Mouse (Mus musculus) erythroblast, embryonic 14.5 days (primary cell): ENCODE data around the gene H2-Eb2. TPM values are rescaled to one million over a fixed set of nuclear protein-coding genes. Genes with fewer than 3 reads are reported as not detected.

Experiments
- H3K27me3 ChIP-seq: 2 replicates; pipeline ENCODE4 v1.6.1; 2012; ENCODE audit warnings: inconsistent platforms; ENCODE audit not compliant: control insufficient read depth
- H3K36me3 ChIP-seq: 2 replicates; pipeline ENCODE4 v1.6.1; 2012; ENCODE audit warnings: mild to moderate bottlenecking, inconsistent platforms; ENCODE audit not compliant: control insufficient read depth
- H3K4me1 ChIP-seq: 2 replicates; pipeline ENCODE4 v1.6.1; 2012; ENCODE audit warnings: inconsistent platforms; ENCODE audit not compliant: control insufficient read depth
- H3K4me3 ChIP-seq: replicated peaks from 2 replicates; pipeline ENCODE3; 2012; ENCODE audit warnings: moderate library complexity, mild to moderate bottlenecking, inconsistent platforms
- H3K9me3 ChIP-seq: 2 replicates; pipeline ENCODE4 v1.6.1; 2012; ENCODE audit warnings: low read length, inconsistent platforms, mixed read lengths; ENCODE audit not compliant: control insufficient read depth
- GATA1 ChIP-seq: IDR thresholded peaks from 2 replicates; pipeline ENCODE4 v1.6.1; 2012; ENCODE audit warnings: low read length, inconsistent platforms, mixed read lengths
- TAL1 ChIP-seq: IDR thresholded peaks from 3 replicates; pipeline ENCODE4 v1.6.1; 2012; ENCODE audit warnings: low read length, inconsistent platforms, mixed read lengths
- polyA plus RNA-seq: library from polyadenylated mRNA; stranded (reverse); fragments of >175 nt; gene quantifications from 2 replicates; pipeline ENCODE4 v1.2.3, GENCODE M21; 2012

H2-Eb2 gene
- not detected in 2 replicates for polyA plus RNA-seq

DNA sequence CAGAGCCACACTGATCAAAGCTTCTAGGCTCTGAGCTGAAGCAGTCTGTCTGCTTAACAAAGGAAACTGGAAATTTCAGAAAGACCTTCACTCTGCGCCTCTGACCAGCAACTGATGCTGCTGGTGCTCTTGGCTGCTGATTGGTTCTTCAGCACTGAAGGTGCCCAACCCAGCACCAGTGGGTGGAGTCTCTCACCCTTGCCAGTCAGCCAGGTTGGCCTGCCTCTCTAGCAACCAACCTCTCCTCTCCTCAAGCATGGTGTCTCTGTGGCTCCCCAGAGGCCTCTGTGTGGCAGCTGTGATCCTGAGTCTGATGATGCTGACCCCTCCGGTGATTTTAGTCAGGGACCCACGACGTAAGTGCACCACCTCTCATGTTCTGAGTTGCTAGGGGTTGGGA, at the start of gene H2-Eb2:
H2-Eb2 (plus strand) TSS at position 230 of the 400 bp plus-strand sequence.
- Histone ChIP-seq H3K36me3 (no peaks in the 10 kb centered on the region), H3K9me3 (no peaks in the 10 kb centered on the region), H3K4me3 (no peak within 1 kb of the TSS), H3K27me3 (no peaks in the 10 kb centered on the region), H3K4me1 (no peaks in the 10 kb centered on the region)
- TF ChIP-seq TAL1 = no peak
- TF ChIP-seq GATA1 = no peak

DNA sequence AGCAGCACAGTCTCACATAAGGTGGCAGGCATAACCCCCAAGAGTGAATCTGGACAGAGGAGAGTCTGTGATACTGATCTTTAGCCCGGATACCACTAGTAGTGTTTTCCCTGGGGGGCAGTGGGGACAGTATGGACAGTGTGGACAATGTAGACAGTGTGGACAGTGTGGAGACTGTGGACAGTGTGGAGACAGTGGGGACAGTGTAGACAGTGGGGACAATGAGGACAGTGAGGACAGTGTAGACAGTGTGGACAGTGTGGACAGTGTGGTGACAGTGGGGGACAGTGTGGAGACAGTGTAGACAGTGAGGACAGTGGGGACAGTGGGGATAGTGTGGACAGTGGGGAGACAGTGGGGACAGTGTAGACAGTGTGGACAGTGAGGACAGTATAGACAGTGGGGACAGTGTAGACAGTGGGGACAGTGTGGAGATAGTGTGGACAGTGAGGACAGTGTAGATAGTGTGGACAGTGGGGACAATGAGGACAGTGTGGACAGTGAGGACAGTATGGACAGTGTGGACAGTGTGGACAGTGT, 44.9 kb upstream of the H2-Eb2 start:
- no peaks in the 10 kb centered on the region for H3K36me3 ChIP-seq
- no peak for TF ChIP-seq GATA1
- TF ChIP-seq TAL1 = no peak
- no peaks in the 10 kb centered on the region for H3K4me1 ChIP-seq
- H3K9me3 ChIP-seq = no peaks in the 10 kb centered on the region
- no peaks in the 10 kb centered on the region for H3K27me3 ChIP-seq
- no peak overlapping the region for H3K4me3 ChIP-seq

DNA sequence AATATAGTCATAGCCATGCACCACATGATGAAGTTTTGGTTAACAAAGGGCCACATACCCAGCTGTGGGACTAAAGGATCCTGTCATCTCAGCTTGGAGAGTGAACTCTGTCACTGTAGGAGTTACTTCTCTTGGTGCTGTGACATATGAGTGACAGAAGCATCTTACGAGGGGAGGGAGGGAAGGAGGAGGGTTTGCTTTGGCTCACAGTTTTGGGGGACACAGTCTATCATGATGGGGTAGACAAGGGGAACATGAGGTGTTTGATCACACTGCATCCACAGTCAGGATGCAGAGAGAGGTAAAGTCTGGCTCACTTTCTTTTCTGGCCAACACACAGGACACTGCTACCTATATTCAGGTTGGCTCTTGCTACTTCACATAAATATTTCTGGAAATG, 43.6 kb upstream of the H2-Eb2 start:
- no peaks in the 10 kb centered on the region for H3K9me3 ChIP-seq
- TF ChIP-seq GATA1 = no peak
- no peak for TF ChIP-seq TAL1
- H3K4me1 ChIP-seq = no peaks in the 10 kb centered on the region
- no peak overlapping the region for H3K4me3 ChIP-seq
- H3K27me3 ChIP-seq = no peaks in the 10 kb centered on the region
- H3K36me3 ChIP-seq = no peaks in the 10 kb centered on the region

DNA sequence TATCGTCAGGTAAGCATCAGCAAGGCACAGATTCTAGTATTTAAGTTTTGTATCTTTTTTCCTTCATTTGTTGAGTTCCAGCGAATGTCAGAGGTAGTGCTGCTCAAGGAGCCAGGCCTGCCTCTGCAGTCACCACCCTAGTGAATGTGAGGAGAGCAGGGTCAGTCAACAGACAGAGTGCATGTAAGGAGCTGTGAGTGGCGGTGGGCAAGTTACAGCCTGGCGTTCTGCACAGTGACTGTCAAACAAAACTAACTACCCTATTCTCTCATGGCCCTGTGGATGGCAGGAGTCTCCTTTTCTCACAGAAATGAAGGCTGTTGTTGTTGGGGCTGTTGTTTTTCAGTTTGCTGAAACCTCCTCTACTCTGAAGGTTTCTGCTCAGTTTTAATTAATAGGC, 40.1 kb upstream of the H2-Eb2 start:
- Histone ChIP-seq H3K36me3 (no peaks in the 10 kb centered on the region), H3K4me1 (no peaks in the 10 kb centered on the region), H3K27me3 (no peaks in the 10 kb centered on the region), H3K4me3 (no peak overlapping the region), H3K9me3 (no peaks in the 10 kb centered on the region)
- TF ChIP-seq GATA1 (no peak), TAL1 (no peak)

DNA sequence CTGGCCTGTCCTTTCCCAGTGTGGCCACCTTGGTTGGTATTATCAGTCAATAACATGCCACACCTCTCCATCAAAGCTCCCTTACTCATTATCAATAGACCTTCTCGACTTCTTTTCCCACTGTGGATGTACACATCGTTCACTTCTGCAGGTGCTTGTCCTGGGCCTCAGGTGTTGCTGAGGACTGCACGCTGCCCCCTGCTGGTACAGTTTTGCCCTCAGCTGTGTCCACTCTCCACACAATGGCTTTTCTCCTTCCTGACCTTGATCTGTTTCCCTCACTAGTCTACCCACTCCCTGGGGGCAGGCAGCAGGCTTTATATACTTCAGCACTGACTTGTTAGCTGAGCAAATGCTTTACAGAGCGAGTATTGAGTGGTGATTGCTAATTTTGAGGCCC, 39.6 kb upstream of the H2-Eb2 start:
- Histone ChIP-seq H3K9me3 (no peaks in the 10 kb centered on the region), H3K27me3 (no peaks in the 10 kb centered on the region), H3K36me3 (no peaks in the 10 kb centered on the region), H3K4me3 (no peak overlapping the region), H3K4me1 (no peaks in the 10 kb centered on the region)
- TF ChIP-seq TAL1 = no peak
- TF ChIP-seq GATA1 = no peak

DNA sequence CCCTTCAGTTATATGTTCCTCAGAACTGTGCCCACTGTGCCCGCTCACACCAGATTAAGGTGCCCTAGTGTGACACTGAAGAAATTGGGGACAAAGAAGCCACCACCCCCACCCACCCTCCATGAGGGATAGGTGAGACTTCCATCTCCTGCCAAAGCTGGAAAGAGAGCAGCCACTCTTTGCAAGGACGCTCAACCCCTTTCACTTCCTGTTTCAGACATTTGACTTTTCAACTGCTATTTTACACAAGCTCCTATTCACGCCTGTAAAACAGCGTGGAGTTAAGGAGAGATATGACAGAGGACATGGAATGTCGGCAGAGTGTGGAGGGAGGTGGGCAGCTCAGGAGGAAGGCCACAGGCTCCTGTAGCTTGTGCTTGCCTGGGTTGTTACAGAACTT, 39.0 kb upstream of the H2-Eb2 start:
- no peak overlapping the region for H3K4me3 ChIP-seq

DNA sequence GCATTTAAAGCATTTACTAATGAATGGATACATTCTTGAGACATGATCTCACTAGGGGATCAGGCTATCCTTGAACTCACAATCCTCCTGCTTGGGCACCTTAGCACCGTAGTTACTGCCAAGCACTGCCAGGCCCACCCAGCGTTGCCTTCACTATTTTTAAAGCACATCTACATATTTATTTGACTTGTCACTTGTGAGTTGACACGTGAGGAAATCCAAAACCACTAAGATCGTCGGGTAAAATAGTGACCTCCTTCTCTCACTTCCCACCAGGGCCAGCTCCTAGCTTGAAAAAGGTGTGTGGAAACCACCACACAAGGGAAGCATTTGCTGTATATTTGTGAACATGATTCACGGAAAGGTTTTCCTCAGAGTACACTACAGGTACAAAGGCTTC, 38.5 kb upstream of the H2-Eb2 start:
- Histone ChIP-seq H3K4me1 (no peaks in the 10 kb centered on the region), H3K9me3 (no peaks in the 10 kb centered on the region), H3K36me3 (no peaks in the 10 kb centered on the region), H3K27me3 (no peaks in the 10 kb centered on the region), H3K4me3 (no peak overlapping the region)
- TF ChIP-seq TAL1 (no peak), GATA1 (no peak)

More for the DNA sequence above, 39.0 kb upstream of the H2-Eb2 start:
- TF ChIP-seq GATA1 (no peak), TAL1 (no peak)
- Histone ChIP-seq H3K4me1 (no peaks in the 10 kb centered on the region), H3K27me3 (no peaks in the 10 kb centered on the region), H3K36me3 (no peaks in the 10 kb centered on the region), H3K9me3 (no peaks in the 10 kb centered on the region)

DNA sequence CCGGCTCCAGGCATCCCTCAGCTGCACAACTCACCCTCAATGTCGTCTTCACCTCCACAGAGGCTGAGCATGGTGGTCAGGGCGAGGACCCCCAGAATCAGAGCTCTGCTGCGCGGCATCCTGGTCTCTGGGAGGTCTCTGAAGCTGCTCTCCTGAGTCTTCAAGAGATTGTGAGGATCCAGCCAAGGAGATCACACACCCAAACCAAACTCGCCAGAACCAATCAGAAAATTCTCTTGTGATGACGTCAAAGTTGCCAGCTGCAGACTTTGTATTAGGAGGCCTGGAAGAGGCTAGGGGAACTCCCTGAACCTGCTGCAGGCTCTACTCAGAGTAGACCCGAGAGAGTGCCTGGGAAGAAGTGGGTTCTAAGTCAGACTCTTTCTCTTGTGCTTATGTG, 37.8 kb upstream of the H2-Eb2 start, which contains the start of gene H2-Aa:
H2-Aa (minus strand) TSS at position 176 of the 400 bp plus-strand sequence.
- Histone ChIP-seq H3K4me3 (no peak within 1 kb of the TSS), H3K36me3 (no peaks in the 10 kb centered on the region), H3K9me3 (no peaks in the 10 kb centered on the region), H3K27me3 (no peaks in the 10 kb centered on the region), H3K4me1 (no peaks in the 10 kb centered on the region)
- TF ChIP-seq GATA1 = no peak
- TF ChIP-seq TAL1 = no peak

DNA sequence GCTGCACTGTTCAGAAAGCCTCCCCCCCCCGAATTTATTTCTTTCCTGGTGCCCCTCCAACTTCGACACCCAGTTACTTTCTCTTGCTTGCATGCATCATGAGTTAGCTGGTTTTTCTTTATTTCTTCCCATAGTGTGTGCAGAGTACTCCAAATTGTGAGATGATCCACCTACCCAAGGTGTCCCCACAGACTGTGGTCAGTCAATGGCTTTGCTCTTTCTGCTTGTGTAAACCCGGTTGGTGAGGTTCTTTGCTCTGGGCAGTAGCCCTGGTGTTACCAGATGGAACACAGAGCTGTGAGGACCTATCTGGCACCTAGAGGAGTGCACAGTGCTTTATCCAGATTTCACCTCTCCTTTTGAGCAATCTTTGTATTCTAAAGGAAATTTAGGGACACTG, 37.3 kb upstream of the H2-Eb2 start:
- H3K9me3 ChIP-seq = no peaks in the 10 kb centered on the region
- TF ChIP-seq GATA1 (no peak), TAL1 (no peak)
- no peaks in the 10 kb centered on the region for H3K27me3 ChIP-seq
- H3K4me3 ChIP-seq = no peak overlapping the region
- H3K4me1 ChIP-seq = no peaks in the 10 kb centered on the region
- no peaks in the 10 kb centered on the region for H3K36me3 ChIP-seq

DNA sequence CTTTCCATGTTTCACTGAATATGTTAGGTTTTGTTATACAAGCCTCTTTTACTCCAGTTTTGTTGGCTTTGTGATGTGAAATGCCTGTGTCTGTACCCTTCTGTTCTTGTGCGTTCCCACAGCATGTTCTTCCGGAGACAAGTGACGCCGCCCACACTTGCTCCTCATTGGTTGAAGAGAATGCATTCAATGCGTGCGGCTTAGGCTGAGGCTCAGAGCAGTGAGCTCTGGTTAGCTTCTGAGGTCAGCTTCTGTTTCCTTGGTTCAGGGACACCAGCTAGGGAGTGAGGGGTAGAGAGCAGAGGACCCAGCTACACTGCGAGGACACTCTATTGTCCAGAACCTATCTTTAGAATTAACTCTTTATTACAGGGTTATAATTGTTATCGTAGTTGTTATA, 33.9 kb upstream of the H2-Eb2 start:
- Histone ChIP-seq H3K27me3 (peaks cover 2% of the 10 kb centered on the region), H3K4me1 (no peaks in the 10 kb centered on the region), H3K4me3 (no peak overlapping the region), H3K9me3 (no peaks in the 10 kb centered on the region), H3K36me3 (no peaks in the 10 kb centered on the region)
- TF ChIP-seq TAL1 (no peak), GATA1 (no peak)
